Mouse (Mus musculus) layer of hippocampus, adult 9-11 months (tissue): Measurements from ENCODE around the gene Birc3.
A peak's percentile ranks its signal among the peaks of the same experiment; 100 is the strongest.
"Not testable (repeated sequence)": the region's sequence is repeated elsewhere in the genome, so short reads cannot be mapped to it uniquely, and the experiment has no call there.

Experiments used
- DNase-seq: peaks from one replicate; pipeline ENCODE4 v3.0.0; 2022

Gene Birc3

GRCm38 (mm10) chr9:7872775-7873439 lies at the start of gene Birc3:
TSS of gene Birc3 (minus strand) at chr9:7873186.
- DNase-seq: peak; percentile 24

DNA sequence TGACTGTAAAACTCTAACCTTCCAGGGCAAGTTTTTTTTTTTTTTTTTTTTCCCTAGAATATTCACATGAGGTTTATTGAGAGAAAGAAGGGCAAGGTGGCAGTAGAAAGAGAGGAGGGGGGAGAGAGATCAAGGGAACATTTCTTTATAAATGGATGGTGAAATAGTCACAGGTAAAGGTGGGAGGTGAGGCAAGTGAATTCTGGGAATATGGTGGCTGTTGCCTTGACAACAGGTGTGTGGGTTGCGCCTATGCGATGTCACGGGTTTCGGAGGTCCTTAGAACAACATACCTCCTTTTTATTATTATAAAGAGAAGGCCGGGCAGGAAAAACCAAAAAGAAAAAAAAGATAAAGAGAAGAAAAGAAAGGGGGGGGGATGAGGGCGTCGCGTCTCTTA lies 41.9 kb upstream of the Birc3 start:
- DNase-seq: no peak

- no peak for DNase-seq
Observed at GRCm38 (mm10) chr9:7914487-7914886, 41.5 kb upstream of the Birc3 start.

- DNase-seq: no peak
Observed at GRCm38 (mm10) chr9:7913953-7914352, 41.0 kb upstream of the Birc3 start.

DNA sequence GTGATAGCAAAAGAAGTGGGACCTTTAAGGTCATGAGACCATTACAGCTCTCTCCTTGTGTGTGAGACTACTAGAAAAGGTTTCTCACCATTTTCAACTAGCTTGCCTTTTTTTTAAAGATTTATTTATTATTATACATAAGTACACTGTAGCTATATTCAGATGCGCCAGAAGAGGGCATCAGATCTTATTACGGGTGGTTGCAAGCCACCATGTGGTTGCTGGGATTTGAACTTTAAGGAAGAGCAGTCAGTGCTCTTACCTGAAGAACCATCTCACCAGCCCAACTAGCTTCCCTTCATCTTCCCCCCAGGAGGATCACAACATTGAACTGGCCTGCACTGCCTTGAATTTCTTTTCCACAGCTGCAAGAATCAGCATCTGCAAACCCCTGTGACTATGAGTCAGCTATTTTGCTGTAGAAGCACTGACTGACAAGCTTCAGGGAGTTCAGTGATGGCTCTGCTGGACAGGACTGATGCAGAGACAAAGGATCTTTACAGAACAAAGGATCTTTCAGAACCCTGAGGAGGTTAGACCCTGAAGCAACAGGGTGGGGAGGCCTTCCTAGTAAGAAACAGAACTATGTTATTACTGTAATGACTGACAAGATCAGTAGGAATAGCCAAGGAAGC lies 34.5 kb upstream of the Birc3 start:
- DNase-seq: no peak

DNA sequence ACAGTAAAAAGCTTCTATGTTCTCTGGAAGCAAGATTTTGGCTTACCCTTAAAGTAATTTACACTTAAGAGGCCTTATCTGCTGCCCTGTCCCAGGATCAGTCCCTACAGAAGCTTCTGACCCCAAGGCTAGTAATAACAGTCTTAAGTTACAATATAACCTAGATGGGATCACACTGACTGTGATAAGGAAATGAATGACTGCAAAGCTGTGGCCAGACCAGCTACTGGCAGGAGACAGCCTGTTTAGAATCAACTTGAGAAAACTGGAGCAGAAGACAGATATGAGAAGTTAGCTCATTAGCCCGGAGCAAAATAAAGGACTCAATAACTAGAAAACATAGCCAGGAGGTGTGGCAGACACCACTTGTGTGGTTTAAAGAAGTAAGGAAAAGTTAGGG lies 33.6 kb upstream of the Birc3 start:
- DNase-seq: no peak

DNA sequence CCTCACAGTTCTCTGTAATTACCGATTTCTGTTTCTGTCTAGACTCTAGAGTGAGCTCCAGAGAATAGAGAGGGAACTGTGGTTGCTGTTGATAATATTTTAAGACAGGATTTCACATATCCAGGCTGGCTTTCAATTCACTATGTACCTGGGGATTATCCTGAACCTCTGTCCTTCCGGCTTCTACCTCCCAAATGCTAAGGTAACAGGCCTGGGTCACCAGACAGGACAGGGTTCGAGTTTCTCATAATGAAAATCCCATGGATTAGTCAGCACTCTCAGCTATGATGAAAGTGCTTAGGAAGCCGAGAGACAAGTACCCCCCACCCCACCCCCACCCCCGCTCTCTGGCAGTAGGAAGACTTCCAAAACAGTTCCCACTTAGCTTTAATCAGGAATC lies 30.8 kb upstream of the Birc3 start:
- no peak for DNase-seq

DNA sequence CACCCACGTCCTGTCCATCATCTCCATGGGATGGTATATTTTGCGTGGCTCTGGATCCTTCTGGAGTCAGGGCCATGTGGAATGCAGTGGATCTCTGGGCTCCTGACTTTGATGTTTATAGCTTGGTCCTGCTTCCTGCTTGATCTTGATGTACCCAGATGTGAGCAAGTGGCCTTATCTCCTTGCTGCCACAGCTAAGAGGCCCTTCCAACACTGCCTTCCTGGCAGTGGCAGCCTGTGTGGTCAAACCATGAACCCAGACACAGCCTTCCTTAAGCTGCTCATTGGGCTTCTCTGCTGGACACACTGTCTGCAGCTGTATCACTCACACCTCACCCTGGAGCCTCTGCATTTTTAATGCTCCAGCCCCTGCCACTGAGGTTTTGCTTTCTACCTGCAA lies 30.3 kb upstream of the Birc3 start:
- no peak for DNase-seq

GRCm38 (mm10) chr9:7902311-7902710 lies 29.3 kb upstream of the Birc3 start:
- no peak for DNase-seq

- no peak for DNase-seq
Observed at GRCm38 (mm10) chr9:7900965-7901364, 28.0 kb upstream of the Birc3 start.

DNA sequence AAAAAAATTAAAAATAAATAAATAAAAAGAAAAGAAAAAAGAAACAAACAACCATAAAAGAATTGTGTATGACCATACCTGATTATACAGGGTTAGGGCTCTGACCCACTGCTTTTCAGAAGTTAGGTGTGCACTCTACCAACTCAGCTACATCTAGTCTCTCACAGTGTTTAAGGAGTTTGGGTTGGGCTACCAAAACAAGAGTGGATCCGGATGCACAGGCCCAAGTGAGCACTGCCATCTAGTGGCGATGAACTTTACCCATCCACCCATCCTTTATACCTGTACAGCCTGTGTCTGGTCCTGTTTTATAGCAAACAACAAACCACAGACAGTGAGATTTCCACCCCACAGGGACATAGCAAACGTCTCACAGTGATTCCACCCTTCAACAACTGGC lies 24.5 kb upstream of the Birc3 start:
- peak; percentile 49 for DNase-seq

- not testable (repeated sequence) for DNase-seq
Observed at GRCm38 (mm10) chr9:7891796-7892195, 18.8 kb upstream of the Birc3 start.

DNA sequence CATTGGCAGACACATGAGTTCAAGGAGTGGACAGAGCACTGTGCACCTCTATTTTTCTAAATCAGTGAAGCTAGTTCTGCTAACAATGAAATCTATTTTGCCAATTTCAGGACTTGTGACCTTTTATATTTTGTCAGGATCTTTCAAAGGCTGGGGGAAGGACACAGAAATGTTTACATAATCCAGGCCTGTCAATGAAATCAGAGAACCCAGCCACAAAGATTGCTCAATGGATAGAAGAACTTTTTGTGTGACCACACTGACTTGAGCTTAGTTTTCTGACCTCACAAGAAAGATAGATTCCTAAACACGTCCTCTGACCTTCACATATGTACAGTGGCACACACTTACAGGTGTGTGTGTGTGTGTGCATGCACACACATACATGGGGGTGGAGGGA lies 18.2 kb upstream of the Birc3 start:
- DNase-seq: no peak

DNA sequence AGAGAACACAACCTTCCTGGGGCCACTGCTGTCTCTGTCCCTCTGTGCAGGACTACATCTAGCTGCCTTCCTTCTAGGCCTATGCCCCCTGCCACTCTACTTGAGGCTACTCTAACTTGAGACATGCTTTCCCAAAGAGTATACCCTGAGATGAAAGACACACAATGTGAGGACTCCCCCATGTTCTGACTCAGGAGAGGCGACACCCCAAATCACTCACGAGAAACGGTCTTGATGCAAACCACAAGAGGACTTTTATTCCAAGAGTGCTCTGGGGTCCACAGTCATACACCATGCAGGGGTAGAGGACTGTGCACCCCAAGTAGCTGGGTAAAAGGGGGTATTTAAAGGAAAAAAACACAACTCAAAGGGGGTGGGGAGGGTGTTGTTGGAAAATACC lies 11.4 kb upstream of the Birc3 start:
- DNase-seq: no peak

DNA sequence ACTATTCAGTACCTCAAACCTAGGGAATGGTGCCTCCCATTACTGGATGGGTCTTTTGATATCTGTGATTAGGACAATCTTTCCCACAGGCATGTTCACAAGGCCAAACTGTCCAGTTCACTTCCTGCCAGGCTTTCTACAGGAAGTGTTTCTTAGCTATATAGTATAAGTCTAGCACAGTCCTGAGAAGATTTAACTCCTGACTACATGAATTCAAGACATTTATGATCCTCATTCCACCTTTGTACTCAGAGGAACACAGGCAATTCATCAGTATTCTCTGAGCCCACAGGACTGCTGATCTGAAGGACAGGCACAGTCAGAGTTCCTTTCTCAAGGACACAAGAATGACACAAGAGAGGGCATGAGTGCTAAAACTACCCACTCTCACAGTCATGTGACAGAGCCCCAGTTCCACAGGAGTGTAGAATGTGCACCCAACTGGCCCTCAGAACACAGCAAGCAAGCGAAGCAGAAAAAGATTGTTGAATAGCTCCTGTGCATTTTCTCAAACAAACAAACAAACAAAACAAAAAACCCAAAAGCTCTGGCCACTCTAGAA lies 9.4 kb upstream of the Birc3 start:
- DNase-seq: no peak

- no peak for DNase-seq
Observed at GRCm38 (mm10) chr9:7873511-7874211, 675 bp upstream of the Birc3 start.

GRCm38 (mm10) chr9:7872044-7872774 lies 777 bp downstream of the Birc3 start:
- DNase-seq: no peak

GRCm38 (mm10) chr9:7871316-7872043 lies 1.5 kb downstream of the Birc3 start:
- DNase-seq: no peak

GRCm38 (mm10) chr9:7870556-7871315 lies 2.2 kb downstream of the Birc3 start:
- no peak for DNase-seq

GRCm38 (mm10) chr9:7868838-7869491 lies 4.0 kb downstream of the Birc3 start:
- DNase-seq: no peak

GRCm38 (mm10) chr9:7867981-7868380 lies 5.0 kb downstream of the Birc3 start:
- no peak for DNase-seq
